Mouse (Mus musculus): ENCODE measurements around the gene Noxo1.

GRCm38 (mm10) chr17:24737135-24737810 lies 41.2 kb downstream of the Noxo1 start:
- TF ChIP-seq POLR2A (IDR thresholded peaks at IDR 0.05; ENCODE audit: extremely low read depth, insufficient read depth, low read length) (no peak), CTCF (IDR thresholded peaks at IDR 0.05; ENCODE audit: extremely low read depth, insufficient read depth, low read length) (no peak)
